Mouse (Mus musculus): ENCODE results near the gene Iqschfp.

DNA sequence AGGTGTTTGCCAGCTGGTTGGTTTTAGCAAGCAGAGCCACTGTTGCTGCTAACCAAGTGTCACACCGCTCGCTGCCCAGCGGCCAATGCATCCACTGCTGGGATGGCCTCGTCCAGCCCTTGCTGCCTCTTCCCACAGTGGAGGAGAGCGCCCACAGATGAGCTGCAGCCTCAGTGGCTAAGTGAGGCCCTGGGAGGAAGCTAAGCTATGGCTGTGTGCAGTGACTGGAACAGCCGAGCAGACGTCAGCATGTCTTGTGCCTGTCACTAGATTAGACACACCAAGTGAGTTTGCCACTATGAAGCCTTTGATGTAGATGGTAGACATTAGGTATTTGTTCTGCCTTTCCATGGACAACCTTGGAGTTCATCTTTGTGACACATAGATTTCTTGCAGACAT, 652.8 kb downstream of the Iqschfp start:
- TF ChIP-seq CTCF (IDR thresholded peaks at IDR 0.05; ENCODE audit: low read depth): no peak
- TF ChIP-seq EP300 (IDR thresholded peaks at IDR 0.05; ENCODE audit: low read depth): no peak
